Mouse (Mus musculus): ENCODE data around the gene Hist1h4a. TPM values are rescaled to one million over a fixed set of nuclear protein-coding genes. Genes with fewer than 3 reads are reported as not detected.
"Not testable (repeated sequence)": the region's sequence is repeated elsewhere in the genome, so short reads cannot be mapped to it uniquely, and the experiment has no call there.

Hist1h4a gene
- polyA plus RNA-seq, 1 experiment, result 5.4 TPM

- TF ChIP-seq CTCF (IDR thresholded peaks at IDR 0.05; ENCODE audit: borderline replicate concordance, insufficient read depth, low read length) (no peak), POLR2A (IDR thresholded peaks at IDR 0.05; ENCODE audit: low read depth, low read length) (no peak; the same call in 1 of the 2 replicates)
- Histone ChIP-seq H3K4me1 (ENCODE audit: control insufficient read depth, insufficient read depth, low read length) (no peaks in the 10 kb centered on the region), H3K27ac (ENCODE audit: insufficient read depth, low read length) (peak overlapping the region; percentile 87), H3K4me3 (ENCODE audit: insufficient read depth, low read length) (peak overlapping the region; percentile 49; the same call in 1 of the 2 replicates)
These were observed 1.2 kb downstream of the Hist1h4a start for GRCm38 (mm10) chr13:23759916-23760239.

GRCm38 (mm10) chr13:23759251-23759771, 1.7 kb downstream of the Hist1h4a start:
- H3K4me1 ChIP-seq (ENCODE audit: control insufficient read depth, insufficient read depth, low read length), result no peaks in the 10 kb centered on the region
- no peak overlapping the region for H3K4me3 ChIP-seq (ENCODE audit: insufficient read depth, low read length)
- TF ChIP-seq CTCF (IDR thresholded peaks at IDR 0.05; ENCODE audit: borderline replicate concordance, insufficient read depth, low read length), result no peak
- TF ChIP-seq POLR2A (IDR thresholded peaks at IDR 0.05; ENCODE audit: low read depth, low read length), result no peak
- no peak overlapping the region for H3K27ac ChIP-seq (ENCODE audit: insufficient read depth, low read length)

GRCm38 (mm10) chr13:23757921-23758320, 3.1 kb downstream of the Hist1h4a start:
- Histone ChIP-seq H3K27ac (ENCODE audit: insufficient read depth, low read length) (no peak overlapping the region), H3K4me1 (ENCODE audit: control insufficient read depth, insufficient read depth, low read length) (no peaks in the 10 kb centered on the region), H3K4me3 (ENCODE audit: insufficient read depth, low read length) (no peak overlapping the region)
- no peak for TF ChIP-seq CTCF (IDR thresholded peaks at IDR 0.05; ENCODE audit: borderline replicate concordance, insufficient read depth, low read length)
- 0 out of 2 replicates have a peak, but pooled peaks have one; percentile 28 for TF ChIP-seq POLR2A (IDR thresholded peaks at IDR 0.05; ENCODE audit: low read depth, low read length)

- Histone ChIP-seq H3K4me3 (ENCODE audit: insufficient read depth, low read length) (peak overlapping the region; percentile 34), H3K4me1 (ENCODE audit: control insufficient read depth, insufficient read depth, low read length) (no peaks in the 10 kb centered on the region), H3K27ac (ENCODE audit: insufficient read depth, low read length) (peak overlapping the region; percentile 82)
- TF ChIP-seq CTCF (IDR thresholded peaks at IDR 0.05; ENCODE audit: borderline replicate concordance, insufficient read depth, low read length) (no peak), POLR2A (IDR thresholded peaks at IDR 0.05; ENCODE audit: low read depth, low read length) (peak; percentile 72; the same call in 1 of the 2 replicates)
These were observed 3.7 kb downstream of the Hist1h4a start for GRCm38 (mm10) chr13:23757211-23757773.

GRCm38 (mm10) chr13:23756790-23757189, 4.2 kb downstream of the Hist1h4a start, which contains the start of gene Hist1h4b:
Gene Hist1h4b, plus strand, starts transcription at chr13:23757013.
- Histone ChIP-seq H3K4me3 (ENCODE audit: insufficient read depth, low read length) (peak within 1 kb of the TSS; percentile 34), H3K27ac (ENCODE audit: insufficient read depth, low read length) (peak within 1 kb of the TSS; percentile 82), H3K4me1 (ENCODE audit: control insufficient read depth, insufficient read depth, low read length) (no peaks in the 10 kb centered on the region)
- TF ChIP-seq POLR2A (IDR thresholded peaks at IDR 0.05; ENCODE audit: low read depth, low read length), result peak; percentile 97
- TF ChIP-seq CTCF (IDR thresholded peaks at IDR 0.05; ENCODE audit: borderline replicate concordance, insufficient read depth, low read length), result no peak

- TF ChIP-seq POLR2A (IDR thresholded peaks at IDR 0.05; ENCODE audit: low read depth, low read length) (no peak), CTCF (IDR thresholded peaks at IDR 0.05; ENCODE audit: borderline replicate concordance, insufficient read depth, low read length) (no peak)
- Histone ChIP-seq H3K4me3 (ENCODE audit: insufficient read depth, low read length) (no peak overlapping the region), H3K4me1 (ENCODE audit: control insufficient read depth, insufficient read depth, low read length) (peaks cover under 1% of the 10 kb centered on the region; the same call in 1 of the 2 replicates), H3K27ac (ENCODE audit: insufficient read depth, low read length) (no peak overlapping the region)
These were observed 6.0 kb downstream of the Hist1h4a start for GRCm38 (mm10) chr13:23755000-23755399.

GRCm38 (mm10) chr13:23753314-23754078, 7.5 kb downstream of the Hist1h4a start:
- peaks cover 6% of the 10 kb centered on the region for H3K4me1 ChIP-seq (ENCODE audit: control insufficient read depth, insufficient read depth, low read length)
- TF ChIP-seq POLR2A (IDR thresholded peaks at IDR 0.05; ENCODE audit: low read depth, low read length) (no peak), CTCF (IDR thresholded peaks at IDR 0.05; ENCODE audit: borderline replicate concordance, insufficient read depth, low read length) (no peak)
- H3K4me3 ChIP-seq (ENCODE audit: insufficient read depth, low read length), result no peak overlapping the region
- no peak overlapping the region for H3K27ac ChIP-seq (ENCODE audit: insufficient read depth, low read length)

GRCm38 (mm10) chr13:23752742-23753172, 8.3 kb downstream of the Hist1h4a start:
- TF ChIP-seq CTCF (IDR thresholded peaks at IDR 0.05; ENCODE audit: borderline replicate concordance, insufficient read depth, low read length), result no peak
- TF ChIP-seq POLR2A (IDR thresholded peaks at IDR 0.05; ENCODE audit: low read depth, low read length), result no peak
- peak overlapping the region; percentile 69 for H3K27ac ChIP-seq (ENCODE audit: insufficient read depth, low read length)
- peak overlapping the region; percentile 37 for H3K4me3 ChIP-seq (ENCODE audit: insufficient read depth, low read length)
- peaks cover 6% of the 10 kb centered on the region for H3K4me1 ChIP-seq (ENCODE audit: control insufficient read depth, insufficient read depth, low read length)

- H3K4me1 ChIP-seq (ENCODE audit: control insufficient read depth, insufficient read depth, low read length), result not testable (repeated sequence)
- H3K27ac ChIP-seq (ENCODE audit: insufficient read depth, low read length), result peak within 1 kb of the TSS; percentile 87
- TF ChIP-seq POLR2A (IDR thresholded peaks at IDR 0.05; ENCODE audit: low read depth, low read length), result peak; percentile 82
- peak within 1 kb of the TSS; percentile 37 for H3K4me3 ChIP-seq (ENCODE audit: insufficient read depth, low read length)
These were observed 8.8 kb downstream of the Hist1h4a start, which contains the start of gene Hist1h3b for GRCm38 (mm10) chr13:23752067-23752741. Gene Hist1h3b, plus strand, starts transcription at chr13:23752267.
